Mouse (Mus musculus) liver, embryonic 14.5 days (tissue): Measurements from ENCODE around the gene Nphs1.

Experiments used
- CTCF ChIP-seq: IDR thresholded peaks from 2 replicates; pipeline ENCODE4 v1.5.1; 2016; ENCODE audit warnings: antibody characterized with exemption, low read depth, control low read depth
- EP300 ChIP-seq: IDR thresholded peaks from 2 replicates; pipeline ENCODE4 v1.6.1; 2016; ENCODE audit warnings: antibody characterized with exemption, low read depth

GRCm38 (mm10) chr7:30515003-30515760 is 57.1 kb downstream of the Nphs1 start:
- TF ChIP-seq EP300 (no peak), CTCF (no peak)
